Mouse (Mus musculus): Measurements from ENCODE around the gene Rcc1l. TPM values are rescaled to one million over a fixed set of nuclear protein-coding genes. Genes with fewer than 3 reads are reported as not detected.

The Rcc1l gene
- polyA plus RNA-seq, 1 experiment from 2014 or later = 10.2 TPM

DNA sequence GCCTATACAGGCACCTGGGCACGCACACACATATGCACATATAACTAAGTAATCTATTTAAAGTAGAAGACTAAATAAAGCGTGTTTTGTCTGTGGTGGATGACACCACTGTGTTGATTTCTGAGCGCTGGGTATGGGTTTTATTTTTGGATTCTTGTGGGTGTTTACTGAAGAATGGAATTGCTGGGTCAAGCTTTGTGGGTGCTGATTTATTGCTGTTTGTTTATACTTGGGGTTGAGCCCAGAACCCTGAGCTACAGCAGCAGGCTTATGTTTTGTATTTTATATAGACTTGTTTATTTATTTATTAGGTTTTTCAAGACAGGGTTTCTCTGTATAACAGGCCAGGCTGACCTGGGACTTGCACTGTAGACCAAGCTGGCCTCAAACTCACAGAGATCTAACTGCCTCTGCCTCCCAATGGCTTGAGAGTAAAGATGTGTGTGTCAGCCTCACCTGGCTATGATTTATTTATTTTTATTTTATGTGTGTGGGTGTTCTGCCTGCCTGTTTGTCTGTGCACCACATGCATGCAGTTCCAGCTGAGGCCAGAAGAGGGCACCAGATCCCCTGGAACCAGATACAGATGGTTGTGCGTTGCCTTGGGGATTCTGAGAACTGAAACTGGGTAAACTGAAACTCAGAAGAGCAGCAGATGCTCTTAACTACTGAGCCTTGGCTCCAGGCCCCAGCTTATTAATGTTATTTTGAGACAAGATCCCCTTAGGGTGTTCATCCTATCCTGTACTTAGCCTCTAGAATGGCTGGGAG, 10.6 kb upstream of the Rcc1l start:
- H3K4me3 ChIP-seq (ENCODE audit: low read depth, low read length) = no peak overlapping the region
- ATAC-seq (no peak), DNase-seq (peak; percentile 80)
- no peak overlapping the region for H3K27ac ChIP-seq (ENCODE audit: low read depth)
- H3K9me3 ChIP-seq (ENCODE audit: low read length) = no peaks in the 10 kb centered on the region
- 64% methylated on average over 4 of the region's 4 CpGs for WGBS (ENCODE audit: insufficient replicate concordance)
- H3K27me3 ChIP-seq (ENCODE audit: insufficient read depth, low read length) = no peaks in the 10 kb centered on the region
- peaks cover 18% of the 10 kb centered on the region for H3K4me1 ChIP-seq (ENCODE audit: insufficient read depth)
- TF ChIP-seq EP300 (IDR thresholded peaks at IDR 0.05; ENCODE audit: low read depth) (no peak), CTCF (IDR thresholded peaks at IDR 0.05; ENCODE audit: low read depth) (peak; percentile 95)
- H3K36me3 ChIP-seq (replicated peaks; ENCODE audit: insufficient read depth, low read length) = no peaks in the 10 kb centered on the region
- no peak overlapping the region for H3K9ac ChIP-seq (replicated peaks)
- H3K4me2 ChIP-seq (ENCODE audit: low read depth, low read length) = no peak overlapping the region

DNA sequence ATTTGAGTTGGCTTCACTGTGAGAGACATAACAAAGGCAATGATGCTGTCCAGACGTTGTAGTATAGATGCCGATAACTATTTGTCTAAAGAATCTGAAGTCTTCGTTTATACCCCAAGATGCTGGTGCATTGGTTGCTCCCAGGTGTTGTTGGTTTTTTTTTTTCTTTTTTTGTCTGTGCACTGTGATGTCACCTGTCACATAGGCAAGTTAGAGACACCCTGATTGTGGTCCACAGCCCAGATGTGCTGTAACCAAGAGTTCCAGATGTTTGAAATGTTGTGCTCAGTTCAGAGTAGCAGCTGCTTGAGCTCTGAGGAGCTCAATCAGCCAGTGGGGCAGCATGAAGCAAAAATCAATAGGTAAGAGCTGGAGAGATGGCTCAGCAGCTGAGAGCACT, 9.5 kb upstream of the Rcc1l start:
- H3K4me3 ChIP-seq (ENCODE audit: low read depth, low read length) = no peak overlapping the region
- TF ChIP-seq CTCF (IDR thresholded peaks at IDR 0.05; ENCODE audit: low read depth) (no peak), EP300 (IDR thresholded peaks at IDR 0.05; ENCODE audit: low read depth) (no peak)
- H3K36me3 ChIP-seq (replicated peaks; ENCODE audit: insufficient read depth, low read length) = no peaks in the 10 kb centered on the region
- no peak overlapping the region for H3K9ac ChIP-seq (replicated peaks)
- DNase-seq (no peak), ATAC-seq (no peak)
- peaks cover 21% of the 10 kb centered on the region for H3K4me1 ChIP-seq (ENCODE audit: insufficient read depth)
- H3K9me3 ChIP-seq (ENCODE audit: low read length) = no peaks in the 10 kb centered on the region
- WGBS (ENCODE audit: insufficient replicate concordance) = 76% methylated on average over 3 of the region's 3 CpGs
- H3K27ac ChIP-seq (ENCODE audit: low read depth) = no peak overlapping the region
- H3K27me3 ChIP-seq (ENCODE audit: insufficient read depth, low read length) = no peaks in the 10 kb centered on the region
- no peak overlapping the region for H3K4me2 ChIP-seq (ENCODE audit: low read depth, low read length)

- WGBS (ENCODE audit: insufficient replicate concordance) = under 1% methylated on average over 69 of the region's 92 CpGs
- Histone ChIP-seq H3K4me1 (ENCODE audit: insufficient read depth) (peaks cover 21% of the 10 kb centered on the region), H3K36me3 (replicated peaks; ENCODE audit: insufficient read depth, low read length) (no peaks in the 10 kb centered on the region), H3K27me3 (ENCODE audit: insufficient read depth, low read length) (no peaks in the 10 kb centered on the region), H3K27ac (ENCODE audit: low read depth) (peak within 1 kb of the TSS; percentile 98), H3K4me2 (ENCODE audit: low read depth, low read length) (peak within 1 kb of the TSS; percentile 90), H3K9me3 (ENCODE audit: low read length) (no peaks in the 10 kb centered on the region), H3K9ac (replicated peaks) (peak within 1 kb of the TSS; percentile 90), H3K4me3 (ENCODE audit: low read depth, low read length) (peak within 1 kb of the TSS; percentile 88)
- no peak; the same call in 1 of the 2 replicates for TF ChIP-seq CTCF (IDR thresholded peaks at IDR 0.05; ENCODE audit: low read depth)
- 0 out of 2 replicates have a peak, but pooled peaks have one; percentile 57 for TF ChIP-seq EP300 (IDR thresholded peaks at IDR 0.05; ENCODE audit: low read depth)
- peak; percentile 99 for DNase-seq
- ATAC-seq = peak; percentile 92
Measured at GRCm38 (mm10) chr5:134183880-134184808, 7.6 kb upstream of the Rcc1l start, which contains the start of gene Gtf2ird2. Gene Gtf2ird2, plus strand, starts transcription at chr5:134184019.

GRCm38 (mm10) chr5:134183162-134183561, 6.6 kb upstream of the Rcc1l start:
- H3K9ac ChIP-seq (replicated peaks) = peak overlapping the region; percentile 90
- peak overlapping the region; percentile 98 for H3K27ac ChIP-seq (ENCODE audit: low read depth)
- H3K4me3 ChIP-seq (ENCODE audit: low read depth, low read length) = peak overlapping the region; percentile 88
- 25% methylated on average over 7 of the region's 7 CpGs for WGBS (ENCODE audit: insufficient replicate concordance)
- DNase-seq (no peak), ATAC-seq (no peak)
- H3K9me3 ChIP-seq (ENCODE audit: low read length) = no peaks in the 10 kb centered on the region
- peaks cover 21% of the 10 kb centered on the region for H3K4me1 ChIP-seq (ENCODE audit: insufficient read depth)
- TF ChIP-seq EP300 (IDR thresholded peaks at IDR 0.05; ENCODE audit: low read depth) = no peak; the same call in 1 of the 2 replicates
- TF ChIP-seq CTCF (IDR thresholded peaks at IDR 0.05; ENCODE audit: low read depth) = no peak
- no peaks in the 10 kb centered on the region for H3K36me3 ChIP-seq (replicated peaks; ENCODE audit: insufficient read depth, low read length)
- H3K4me2 ChIP-seq (ENCODE audit: low read depth, low read length) = peak overlapping the region; percentile 90
- no peaks in the 10 kb centered on the region for H3K27me3 ChIP-seq (ENCODE audit: insufficient read depth, low read length)

GRCm38 (mm10) chr5:134182735-134183134, 6.2 kb upstream of the Rcc1l start:
- Histone ChIP-seq H3K9me3 (ENCODE audit: low read length) (no peaks in the 10 kb centered on the region), H3K4me1 (ENCODE audit: insufficient read depth) (peaks cover 21% of the 10 kb centered on the region), H3K27me3 (ENCODE audit: insufficient read depth, low read length) (no peaks in the 10 kb centered on the region), H3K4me3 (ENCODE audit: low read depth, low read length) (no peak overlapping the region), H3K36me3 (replicated peaks; ENCODE audit: insufficient read depth, low read length) (no peaks in the 10 kb centered on the region), H3K4me2 (ENCODE audit: low read depth, low read length) (0 out of 2 replicates have a peak overlapping the region, but pooled peaks have one; percentile 90), H3K27ac (ENCODE audit: low read depth) (peak overlapping the region; percentile 98), H3K9ac (replicated peaks) (no peak overlapping the region; the same call in 1 of the 2 replicates)
- TF ChIP-seq CTCF (IDR thresholded peaks at IDR 0.05; ENCODE audit: low read depth) = no peak
- peak; percentile 16; the same call in 1 of the 2 replicates for TF ChIP-seq EP300 (IDR thresholded peaks at IDR 0.05; ENCODE audit: low read depth)
- WGBS (ENCODE audit: insufficient replicate concordance) = 42% methylated on average over 4 of the region's 4 CpGs
- ATAC-seq = peak; percentile 46
- peak; percentile 48 for DNase-seq

DNA sequence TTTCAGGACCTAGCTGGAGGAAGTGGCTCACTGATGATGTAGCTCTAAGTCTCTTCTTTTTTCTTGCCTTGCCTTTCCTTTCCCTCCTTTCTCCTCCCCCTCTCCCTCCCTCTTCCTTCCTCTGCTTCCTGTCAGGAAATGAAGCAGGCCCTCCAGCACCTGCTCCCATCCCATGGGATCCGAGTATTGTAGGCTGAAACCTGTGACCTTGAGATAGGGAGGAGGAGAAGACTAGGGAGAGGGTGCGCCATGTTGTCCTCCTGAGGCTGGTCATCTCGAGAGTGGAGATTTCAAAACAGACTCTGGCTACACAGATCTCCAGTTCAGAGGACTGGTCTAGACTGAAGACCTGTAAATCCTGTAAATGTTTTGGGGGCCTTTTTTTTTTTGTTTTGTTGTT, 5.6 kb upstream of the Rcc1l start:
- TF ChIP-seq CTCF (IDR thresholded peaks at IDR 0.05; ENCODE audit: low read depth) (no peak), EP300 (IDR thresholded peaks at IDR 0.05; ENCODE audit: low read depth) (no peak)
- DNase-seq = no peak
- H3K27ac ChIP-seq (ENCODE audit: low read depth) = peak overlapping the region; percentile 98
- no peaks in the 10 kb centered on the region for H3K9me3 ChIP-seq (ENCODE audit: low read length)
- 45% methylated on average over 3 of the region's 3 CpGs for WGBS (ENCODE audit: insufficient replicate concordance)
- no peak overlapping the region for H3K9ac ChIP-seq (replicated peaks)
- H3K4me2 ChIP-seq (ENCODE audit: low read depth, low read length) = no peak overlapping the region
- no peaks in the 10 kb centered on the region for H3K27me3 ChIP-seq (ENCODE audit: insufficient read depth, low read length)
- H3K4me1 ChIP-seq (ENCODE audit: insufficient read depth) = peaks cover 21% of the 10 kb centered on the region
- ATAC-seq = no peak
- no peak overlapping the region for H3K4me3 ChIP-seq (ENCODE audit: low read depth, low read length)
- no peaks in the 10 kb centered on the region for H3K36me3 ChIP-seq (replicated peaks; ENCODE audit: insufficient read depth, low read length)
